Mouse (Mus musculus): ENCODE measurements at regions not wholly inside any gene's neighbourhood (a gene's known extent, or its start where the extent isn't known, plus 50 kb on each side); places are given as distances from the start of the nearest gene placed in this dataset.

GRCm38 (mm10) chr6:127335996-127336660 is 110.5 kb upstream of the Parp11 start:
- peak overlapping the region; percentile 73 for H3K27ac ChIP-seq (replicated peaks)

GRCm38 (mm10) chr6:127336681-127337397 is 109.8 kb upstream of the Parp11 start:
- peak; percentile 60; the same call in 1 of the 2 replicates for ATAC-seq (ENCODE audit: low FRiP score)
- Histone ChIP-seq H3K27me3 (replicated peaks) (0 out of 2 replicates have a peak, but pooled peaks cover 3% of the 10 kb centered on the region), H3K4me3 (replicated peaks) (no peak overlapping the region), H3K4me1 (peaks cover 33% of the 10 kb centered on the region), H3K9me3 (replicated peaks) (no peaks in the 10 kb centered on the region), H3K36me3 (no peaks in the 10 kb centered on the region), H3K4me2 (peak overlapping the region; percentile 19; the same call in 1 of the 2 replicates), H3K27ac (replicated peaks) (peak overlapping the region; percentile 73), H3K9ac (replicated peaks) (no peak overlapping the region)
- WGBS, result 12% methylated on average over 15 of the region's 15 CpGs

More at GRCm38 (mm10) chr6:127335996-127336660, 110.5 kb upstream of the Parp11 start:
- no peak overlapping the region for H3K4me2 ChIP-seq
- 0 out of 2 replicates have a peak, but pooled peaks cover 3% of the 10 kb centered on the region for H3K27me3 ChIP-seq (replicated peaks)
- H3K4me3 ChIP-seq (replicated peaks), result no peak overlapping the region
- H3K9ac ChIP-seq (replicated peaks), result no peak overlapping the region
- H3K9me3 ChIP-seq (replicated peaks), result no peaks in the 10 kb centered on the region
- peaks cover 34% of the 10 kb centered on the region for H3K4me1 ChIP-seq
- no peaks in the 10 kb centered on the region for H3K36me3 ChIP-seq
- ATAC-seq (ENCODE audit: low FRiP score), result no peak
- 18% methylated on average over 12 of the region's 12 CpGs for WGBS

GRCm38 (mm10) chr6:127337398-127337871 is 109.2 kb upstream of the Parp11 start:
- H3K27ac ChIP-seq (replicated peaks), result peak overlapping the region; percentile 73
- 7% methylated on average over 15 of the region's 15 CpGs for WGBS
- H3K4me1 ChIP-seq, result peaks cover 33% of the 10 kb centered on the region
- H3K9me3 ChIP-seq (replicated peaks), result no peaks in the 10 kb centered on the region
- H3K4me2 ChIP-seq, result peak overlapping the region; percentile 19; the same call in 1 of the 2 replicates
- ATAC-seq (ENCODE audit: low FRiP score), result no peak
- no peak overlapping the region for H3K4me3 ChIP-seq (replicated peaks)
- H3K27me3 ChIP-seq (replicated peaks), result 0 out of 2 replicates have a peak, but pooled peaks cover 3% of the 10 kb centered on the region
- no peaks in the 10 kb centered on the region for H3K36me3 ChIP-seq
- H3K9ac ChIP-seq (replicated peaks), result no peak overlapping the region

- ATAC-seq (ENCODE audit: low FRiP score), result no peak
Measured at GRCm38 (mm10) chr6:127338412-127338811, 108.2 kb upstream of the Parp11 start.

GRCm38 (mm10) chr6:127341604-127342003 is 105.0 kb upstream of the Parp11 start:
- WGBS, result 92% methylated on average over 3 of the region's 3 CpGs
- ATAC-seq (ENCODE audit: low FRiP score), result no peak
- H3K27ac ChIP-seq (replicated peaks), result no peak overlapping the region
- H3K9me3 ChIP-seq (replicated peaks), result no peaks in the 10 kb centered on the region
- H3K4me3 ChIP-seq (replicated peaks), result no peak overlapping the region
- 0 out of 2 replicates have a peak, but pooled peaks cover under 1% of the 10 kb centered on the region for H3K27me3 ChIP-seq (replicated peaks)
- no peak overlapping the region for H3K9ac ChIP-seq (replicated peaks)
- H3K4me2 ChIP-seq, result no peak overlapping the region
- H3K4me1 ChIP-seq, result peaks cover 22% of the 10 kb centered on the region
- H3K36me3 ChIP-seq, result no peaks in the 10 kb centered on the region

More at GRCm38 (mm10) chr6:127338412-127338811, 108.2 kb upstream of the Parp11 start:
- Histone ChIP-seq H3K4me2 (no peak overlapping the region), H3K27me3 (replicated peaks) (0 out of 2 replicates have a peak, but pooled peaks cover 3% of the 10 kb centered on the region), H3K9ac (replicated peaks) (no peak overlapping the region), H3K27ac (replicated peaks) (no peak overlapping the region), H3K9me3 (replicated peaks) (no peaks in the 10 kb centered on the region), H3K36me3 (no peaks in the 10 kb centered on the region), H3K4me1 (peaks cover 33% of the 10 kb centered on the region), H3K4me3 (replicated peaks) (no peak overlapping the region)
- whole genome bisulfite sequencing, result 22% methylated on average over 6 of the region's 6 CpGs

- H3K4me1 ChIP-seq, result no peaks in the 10 kb centered on the region
- no peak overlapping the region for H3K9ac ChIP-seq (replicated peaks)
- H3K4me3 ChIP-seq (replicated peaks), result no peak overlapping the region
- WGBS, result 81% methylated on average over 9 of the region's 9 CpGs
- H3K36me3 ChIP-seq, result no peaks in the 10 kb centered on the region
- no peaks in the 10 kb centered on the region for H3K27me3 ChIP-seq (replicated peaks)
- no peak overlapping the region for H3K27ac ChIP-seq (replicated peaks)
- no peak overlapping the region for H3K4me2 ChIP-seq
- ATAC-seq (ENCODE audit: low FRiP score), result no peak
- H3K9me3 ChIP-seq (replicated peaks), result no peaks in the 10 kb centered on the region
Measured at GRCm38 (mm10) chr6:127348770-127349409, 97.8 kb upstream of the Parp11 start.

GRCm38 (mm10) chr6:127349479-127350110 is 97.0 kb upstream of the Parp11 start:
- Histone ChIP-seq H3K4me1 (no peaks in the 10 kb centered on the region), H3K4me2 (no peak overlapping the region), H3K27ac (replicated peaks) (no peak overlapping the region), H3K36me3 (no peaks in the 10 kb centered on the region), H3K9ac (replicated peaks) (no peak overlapping the region), H3K4me3 (replicated peaks) (no peak overlapping the region), H3K27me3 (replicated peaks) (no peaks in the 10 kb centered on the region), H3K9me3 (replicated peaks) (no peaks in the 10 kb centered on the region)
- 32% methylated on average over 12 of the region's 12 CpGs for WGBS
- ATAC-seq (ENCODE audit: low FRiP score), result no peak

- Histone ChIP-seq H3K4me1 (no peaks in the 10 kb centered on the region), H3K27me3 (replicated peaks) (no peaks in the 10 kb centered on the region), H3K36me3 (no peaks in the 10 kb centered on the region), H3K9ac (replicated peaks) (no peak overlapping the region), H3K27ac (replicated peaks) (no peak overlapping the region), H3K9me3 (replicated peaks) (no peaks in the 10 kb centered on the region), H3K4me2 (no peak overlapping the region), H3K4me3 (replicated peaks) (no peak overlapping the region)
- 96% methylated on average over 5 of the region's 5 CpGs for WGBS
- no peak for ATAC-seq (ENCODE audit: low FRiP score)
Measured at GRCm38 (mm10) chr6:127351691-127352090, 94.9 kb upstream of the Parp11 start.

- no peaks in the 10 kb centered on the region for H3K27me3 ChIP-seq (replicated peaks)
- H3K4me2 ChIP-seq, result no peak overlapping the region
- no peak overlapping the region for H3K27ac ChIP-seq (replicated peaks)
- no peaks in the 10 kb centered on the region for H3K9me3 ChIP-seq (replicated peaks)
- no peak for ATAC-seq (ENCODE audit: low FRiP score)
- H3K4me3 ChIP-seq (replicated peaks), result no peak overlapping the region
- no peaks in the 10 kb centered on the region for H3K36me3 ChIP-seq
- no peak overlapping the region for H3K9ac ChIP-seq (replicated peaks)
- 88% methylated on average over 6 of the region's 6 CpGs for WGBS
- H3K4me1 ChIP-seq, result no peaks in the 10 kb centered on the region
Measured at GRCm38 (mm10) chr6:127355112-127355511, 91.5 kb upstream of the Parp11 start.

- ATAC-seq (ENCODE audit: low FRiP score), result no peak
- 80% methylated on average over 8 of the region's 8 CpGs for WGBS
- Histone ChIP-seq H3K4me2 (no peak overlapping the region), H3K9ac (replicated peaks) (no peak overlapping the region), H3K27me3 (replicated peaks) (no peaks in the 10 kb centered on the region), H3K4me1 (no peaks in the 10 kb centered on the region), H3K36me3 (no peaks in the 10 kb centered on the region), H3K4me3 (replicated peaks) (no peak overlapping the region), H3K27ac (replicated peaks) (no peak overlapping the region), H3K9me3 (replicated peaks) (no peaks in the 10 kb centered on the region)
Measured at GRCm38 (mm10) chr6:127356442-127356841, 90.2 kb upstream of the Parp11 start.

- H3K4me3 ChIP-seq (replicated peaks), result no peak overlapping the region
- ATAC-seq (ENCODE audit: low FRiP score), result no peak
- H3K4me1 ChIP-seq, result no peaks in the 10 kb centered on the region
- H3K9me3 ChIP-seq (replicated peaks), result no peaks in the 10 kb centered on the region
- no peaks in the 10 kb centered on the region for H3K36me3 ChIP-seq
- H3K9ac ChIP-seq (replicated peaks), result no peak overlapping the region
- 19% methylated on average over 5 of the region's 5 CpGs for WGBS
- H3K27ac ChIP-seq (replicated peaks), result no peak overlapping the region
- no peak overlapping the region for H3K4me2 ChIP-seq
- no peaks in the 10 kb centered on the region for H3K27me3 ChIP-seq (replicated peaks)
Measured at GRCm38 (mm10) chr6:127358805-127359204, 87.8 kb upstream of the Parp11 start.

All from neural tube, embryonic 15.5 days (tissue).